Mouse (Mus musculus) spleen, adult 12 weeks (tissue): ENCODE results near the gene Gm20509.
"Not testable (repeated sequence)": the region's sequence is repeated elsewhere in the genome, so short reads cannot be mapped to it uniquely, and the experiment has no call there.

Source experiments
- DNase-seq: peaks from one replicate; pipeline ENCODE4 v3.0.0; 2022; ENCODE audit warnings: low spot score

Gene Gm20509

DNA sequence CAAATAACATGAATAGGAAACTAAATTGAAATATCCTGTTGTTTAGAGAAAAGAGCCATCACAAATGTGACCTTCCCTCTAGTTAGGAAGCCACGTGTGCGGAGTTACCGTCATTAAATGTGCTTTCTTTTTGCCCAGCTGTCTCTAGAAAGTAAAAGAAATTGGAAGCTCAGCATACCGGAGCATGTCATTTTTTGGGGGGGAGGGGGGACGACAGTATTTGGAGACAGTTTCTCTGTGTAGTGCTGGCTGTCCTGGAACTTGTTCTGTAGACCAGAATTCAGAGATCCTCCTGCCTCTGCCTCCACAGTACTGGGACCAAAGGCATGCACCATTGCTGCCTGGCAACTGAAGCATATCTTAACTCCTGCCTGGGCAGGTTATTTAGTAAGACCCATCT, 734 bp upstream of the Gm20509 start, which contains the start of gene Khdc3:
Gene Khdc3, plus strand, starts transcription at position 301 of the 400 bp plus-strand sequence.
- DNase-seq: no peak

DNA sequence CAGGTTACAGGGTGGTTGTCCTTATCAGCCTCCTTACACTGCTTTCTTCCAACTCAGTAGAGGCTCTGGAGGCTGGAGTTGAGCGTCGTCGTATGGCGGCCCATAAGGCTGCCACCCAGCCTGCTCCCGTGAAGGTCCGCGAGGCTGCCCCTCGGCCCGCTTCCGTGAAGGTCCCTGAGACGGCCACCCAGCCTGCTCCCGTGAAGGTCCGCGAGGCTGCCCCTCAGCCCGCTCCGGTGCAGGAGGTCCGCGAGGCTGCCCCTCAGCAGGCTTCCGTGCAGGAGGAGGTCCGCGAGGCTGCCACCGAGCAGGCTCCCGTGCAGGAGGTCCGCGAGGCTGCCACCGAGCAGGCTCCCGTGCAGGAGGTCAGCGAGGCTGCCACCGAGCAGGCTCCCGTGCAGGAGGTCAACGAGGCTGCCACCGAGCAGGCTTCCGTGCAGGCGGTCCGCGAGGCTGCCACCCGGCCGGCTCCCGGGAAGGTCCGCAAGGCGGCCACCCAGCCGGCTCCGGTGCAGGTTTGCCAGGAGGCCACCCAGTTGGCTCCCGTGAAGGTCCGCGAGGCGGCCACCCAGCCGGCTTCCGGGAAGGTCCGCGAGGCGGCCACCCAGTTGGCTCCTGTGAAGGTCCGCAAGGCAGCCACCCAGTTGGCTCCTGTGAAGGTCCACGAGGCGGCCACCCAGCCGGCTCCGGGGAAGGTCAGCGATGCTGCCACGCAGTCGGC, 1.0 kb downstream of the Gm20509 start:
- no peak for DNase-seq

DNA sequence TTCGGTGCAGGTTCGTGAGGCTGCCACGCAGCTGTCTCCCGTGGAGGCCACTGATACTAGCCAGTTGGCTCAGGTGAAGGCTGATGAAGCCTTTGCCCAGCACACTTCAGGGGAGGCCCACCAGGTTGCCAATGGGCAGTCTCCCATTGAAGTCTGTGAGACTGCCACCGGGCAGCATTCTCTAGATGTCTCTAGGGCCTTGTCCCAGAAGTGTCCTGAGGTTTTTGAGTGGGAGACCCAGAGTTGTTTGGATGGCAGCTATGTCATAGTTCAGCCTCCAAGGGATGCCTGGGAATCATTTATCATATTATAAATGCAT, 1.6 kb downstream of the Gm20509 start:
- DNase-seq: no peak

DNA sequence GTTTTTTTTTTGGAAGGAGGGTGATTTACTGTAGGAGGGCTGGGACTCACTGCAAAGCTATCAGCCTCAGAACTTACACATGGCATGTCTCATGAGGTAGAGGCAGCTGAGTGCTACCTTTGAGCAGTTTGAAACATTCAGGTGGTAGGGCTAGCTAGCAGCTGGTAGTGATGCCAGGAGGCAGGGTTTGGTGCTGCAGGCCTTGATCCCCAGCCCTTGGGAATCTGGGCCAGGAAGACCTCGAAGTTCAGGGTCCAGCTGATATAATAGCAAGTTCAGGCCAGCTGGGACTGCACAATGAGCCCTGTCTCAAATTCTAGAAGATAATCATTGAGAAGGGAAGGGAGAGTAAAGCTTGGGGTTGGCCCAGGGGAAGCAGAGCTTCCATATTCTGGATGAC, 2.9 kb downstream of the Gm20509 start:
- no peak for DNase-seq

DNA sequence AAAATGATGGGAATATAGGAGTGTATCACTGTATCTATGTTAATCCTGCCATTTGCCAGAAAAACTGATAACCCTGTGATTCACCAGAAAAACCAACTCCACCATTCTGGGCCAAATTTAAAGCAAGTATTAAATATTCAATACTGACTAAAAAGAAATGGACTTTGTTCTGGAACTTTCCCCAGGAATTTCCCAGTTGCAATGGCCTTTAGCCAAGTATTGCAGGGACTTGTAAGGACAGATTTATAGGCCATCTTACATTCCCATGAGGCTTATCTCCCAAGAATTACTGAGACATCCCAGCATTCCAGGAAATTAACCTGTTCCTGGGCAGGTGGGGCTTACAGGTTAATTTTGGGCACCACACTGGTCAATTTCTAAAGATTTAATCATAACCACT, 3.5 kb downstream of the Gm20509 start:
- DNase-seq: no peak

DNA sequence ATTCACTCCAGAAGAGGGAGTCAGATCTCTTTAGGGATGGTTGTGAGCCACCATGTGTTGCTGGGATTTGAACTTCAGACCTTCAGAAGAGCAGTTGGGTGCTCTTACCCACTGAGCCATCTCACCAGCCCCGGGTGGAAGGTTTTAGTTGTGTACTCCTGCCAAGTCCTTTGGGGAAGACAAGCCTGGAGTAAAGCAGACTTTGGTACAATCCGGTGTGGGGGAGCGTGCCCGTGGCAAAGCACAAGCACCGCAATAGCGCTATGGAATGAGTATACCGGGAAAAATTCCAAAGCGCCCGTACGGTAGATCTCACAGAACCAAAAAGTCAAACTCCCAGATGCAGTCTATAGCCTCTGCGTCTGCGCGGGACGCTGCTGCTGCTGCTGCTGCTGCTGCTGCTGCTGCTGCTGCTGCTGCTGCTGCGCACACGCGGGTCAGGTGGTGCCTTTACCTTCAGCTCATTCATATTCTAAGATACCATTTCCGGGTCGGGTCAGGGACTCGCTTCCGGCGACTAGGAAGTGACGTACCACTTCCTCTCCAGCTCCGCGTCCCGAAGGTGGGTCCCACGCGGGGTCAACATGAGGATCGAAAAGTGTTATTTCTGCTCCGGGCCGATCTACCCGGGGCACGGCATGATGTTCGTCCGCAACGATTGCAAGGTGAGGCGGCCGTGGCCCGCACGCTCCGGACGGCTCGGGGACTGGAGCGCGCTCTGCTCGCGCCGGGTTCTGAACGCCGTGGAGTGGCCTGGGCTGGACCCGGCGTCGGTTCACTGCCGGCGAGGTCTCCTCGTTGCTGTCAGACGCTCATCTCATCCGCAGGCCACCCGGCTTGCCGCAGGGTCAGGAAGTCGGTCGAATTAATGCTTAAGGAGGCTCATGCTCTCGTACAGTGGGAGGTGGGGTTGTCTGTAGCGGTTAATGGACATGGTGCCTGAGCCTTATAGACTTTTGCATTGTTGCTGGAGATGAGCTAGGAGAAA, 10.9 kb downstream of the Gm20509 start, which contains the start of gene Rsl24d1:
Gene Rsl24d1, plus strand, starts transcription at position 508 of the 988 bp plus-strand sequence.
- peak; percentile 66 for DNase-seq

DNA sequence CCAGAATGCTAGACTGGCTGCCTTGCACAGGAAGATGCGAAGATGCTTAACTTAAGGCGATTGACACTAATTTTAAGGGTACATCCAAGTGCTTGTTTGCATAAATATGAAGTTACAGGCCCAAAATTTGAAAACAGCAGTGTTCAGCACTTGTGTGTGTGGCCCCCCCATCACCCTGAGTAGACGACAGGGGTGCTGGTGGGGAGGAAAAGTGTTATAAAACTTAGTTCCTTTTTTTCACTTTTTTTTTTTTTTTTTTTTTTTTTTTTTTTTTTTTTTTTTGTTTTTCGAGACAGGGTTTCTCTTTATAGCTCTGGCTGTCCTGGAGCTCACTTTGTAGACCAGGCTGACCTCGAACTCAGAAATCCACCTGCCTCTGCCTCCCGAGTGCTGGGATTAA, 14.4 kb downstream of the Gm20509 start:
- not testable (repeated sequence) for DNase-seq

DNA sequence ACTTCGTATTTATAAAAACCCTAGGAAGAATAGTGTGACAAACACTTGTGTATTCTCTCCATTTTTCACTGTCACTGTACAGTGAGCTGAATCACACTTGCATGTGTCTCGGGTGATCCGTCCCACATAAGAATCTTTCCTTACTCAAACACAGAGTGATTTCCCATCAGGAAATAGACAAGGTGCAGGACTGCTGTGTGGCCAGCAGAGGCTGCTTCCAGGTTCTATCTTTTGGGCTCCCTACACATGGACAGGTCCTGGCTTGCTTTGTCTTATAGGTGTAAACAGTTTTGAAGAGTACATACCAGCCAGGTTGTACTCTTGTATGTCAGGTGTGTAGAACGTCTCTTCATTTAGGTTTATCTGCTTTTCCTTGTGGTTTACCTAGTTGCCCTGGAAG, 15.7 kb downstream of the Gm20509 start:
- DNase-seq: no peak

DNA sequence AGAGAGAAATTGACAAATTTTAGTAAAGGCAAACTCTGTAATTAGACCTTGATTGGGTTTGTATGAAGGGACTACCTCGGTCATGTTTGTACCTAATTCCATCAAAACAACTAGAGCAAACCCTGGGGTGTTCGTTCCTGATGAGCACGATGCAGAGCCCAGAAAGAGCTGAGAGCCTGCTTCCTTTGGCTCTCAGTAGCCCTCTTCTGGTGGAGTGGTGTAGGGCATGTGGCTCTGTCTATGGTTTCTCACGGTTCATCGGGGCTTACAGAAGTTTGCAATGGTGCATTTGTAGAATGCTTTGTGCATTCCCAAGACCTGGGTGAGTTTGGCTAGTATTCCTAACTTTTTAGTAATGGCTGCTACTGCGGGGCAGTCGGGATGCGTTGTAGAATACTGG, 19.5 kb downstream of the Gm20509 start:
- no peak for DNase-seq

DNA sequence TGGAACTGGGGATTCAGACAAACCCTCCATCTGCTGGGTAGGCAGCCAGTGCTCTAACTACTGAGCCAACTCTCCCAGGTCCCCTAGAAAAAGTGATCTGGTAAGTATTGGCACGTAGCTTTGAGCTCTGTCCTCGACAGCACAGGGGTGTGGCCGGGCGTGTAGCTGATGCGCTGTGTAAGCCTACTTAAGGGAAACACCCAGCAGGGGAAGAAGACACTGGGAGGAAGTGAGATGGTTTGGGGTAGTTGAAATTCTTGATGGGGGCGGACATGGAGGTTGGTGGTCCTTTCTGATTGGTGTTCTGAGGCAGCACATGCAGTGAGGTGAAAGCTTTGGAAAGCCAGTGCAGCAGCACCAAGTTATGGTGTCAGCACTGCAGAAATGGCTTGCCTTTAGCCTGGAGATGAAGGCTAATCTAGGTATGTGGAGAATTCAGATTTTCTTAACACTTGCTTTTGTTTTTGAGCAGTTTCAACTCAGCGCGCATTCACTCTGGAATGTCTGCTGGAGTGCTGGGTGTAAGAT, 22.8 kb downstream of the Gm20509 start:
- no peak for DNase-seq

DNA sequence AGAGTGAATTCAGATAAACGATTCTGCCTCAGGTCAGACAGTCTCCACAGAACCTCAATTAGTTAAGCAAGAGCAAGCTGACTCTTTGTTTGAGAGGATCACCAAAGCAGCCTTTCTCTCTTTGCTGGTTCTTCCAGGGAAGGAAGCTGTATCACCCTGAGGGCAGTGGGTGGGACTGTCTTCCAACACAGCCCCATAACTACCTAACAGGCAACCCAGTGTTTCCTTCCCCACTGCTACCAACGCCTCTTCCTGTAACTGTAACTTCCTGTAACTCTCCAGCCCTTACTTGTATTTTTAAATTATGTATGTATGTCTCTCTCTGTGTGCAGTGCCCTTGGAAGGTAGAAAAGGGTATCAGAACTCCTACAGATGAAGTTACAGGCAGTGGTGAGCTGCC, 25.2 kb downstream of the Gm20509 start:
- no peak for DNase-seq

DNA sequence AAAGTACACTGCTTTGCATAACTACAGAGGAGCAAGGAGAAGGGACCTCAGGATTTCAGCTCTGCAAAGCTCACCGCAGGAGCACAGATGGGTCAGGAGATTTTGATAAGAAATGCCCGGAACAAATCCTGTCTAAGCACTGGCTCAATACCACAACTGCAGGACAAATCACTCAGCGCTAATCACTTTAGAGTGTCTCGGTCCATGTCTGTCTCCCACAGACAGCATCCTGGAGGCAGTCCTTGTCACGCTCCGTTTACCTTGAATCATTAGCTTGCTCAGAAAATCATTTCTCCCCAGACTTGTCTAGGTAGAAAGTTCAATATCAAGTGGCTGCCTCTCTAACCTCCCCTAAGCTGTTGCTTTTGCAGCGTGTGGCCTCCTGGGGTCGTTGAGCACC, 27.6 kb downstream of the Gm20509 start:
- no peak for DNase-seq

DNA sequence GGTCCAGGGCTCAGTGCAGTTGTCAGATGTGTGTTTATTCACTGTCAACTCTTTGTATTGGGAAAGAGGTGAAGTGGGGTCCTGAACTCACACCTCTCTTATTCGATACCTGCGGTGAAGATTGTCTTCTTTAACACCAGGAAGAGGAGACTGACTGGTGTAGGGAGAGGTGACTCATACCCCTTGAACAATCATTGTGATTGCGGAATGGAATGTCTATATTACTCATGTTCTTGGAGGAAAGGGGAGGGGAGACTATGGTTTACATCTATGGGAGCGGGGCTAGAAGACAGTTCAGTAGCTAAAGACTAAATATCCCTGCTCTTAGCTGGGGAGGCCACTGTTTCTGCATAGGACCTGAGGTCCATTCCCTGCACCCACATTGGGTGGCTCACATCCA, 28.3 kb downstream of the Gm20509 start:
- DNase-seq: no peak

DNA sequence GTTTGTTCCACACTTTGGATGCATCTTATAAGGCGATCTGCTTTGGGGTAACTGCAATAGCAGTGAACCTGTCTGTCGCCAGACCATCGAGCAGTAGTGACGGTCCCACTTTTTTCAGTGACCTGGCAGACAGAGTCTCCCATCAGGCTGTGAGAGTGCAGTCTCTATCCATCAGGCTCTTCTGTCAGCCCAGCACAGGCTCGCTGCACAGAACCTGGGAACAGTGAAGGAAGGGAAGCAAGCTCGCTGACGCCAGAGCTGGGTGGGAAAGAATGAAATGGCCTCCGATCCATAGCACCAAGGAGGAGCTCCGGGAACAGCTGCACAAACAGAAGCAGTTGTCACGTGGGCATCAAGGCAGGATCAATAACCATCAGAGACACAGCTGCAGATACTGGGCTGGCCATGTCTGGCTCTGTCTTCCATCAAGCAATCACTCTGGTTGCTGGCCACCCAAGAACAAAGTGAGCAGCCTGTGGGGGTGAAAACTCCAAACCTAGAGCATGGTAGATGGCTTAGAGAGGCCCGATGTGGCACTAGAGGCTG, 35.1 kb downstream of the Gm20509 start:
- DNase-seq: no peak

DNA sequence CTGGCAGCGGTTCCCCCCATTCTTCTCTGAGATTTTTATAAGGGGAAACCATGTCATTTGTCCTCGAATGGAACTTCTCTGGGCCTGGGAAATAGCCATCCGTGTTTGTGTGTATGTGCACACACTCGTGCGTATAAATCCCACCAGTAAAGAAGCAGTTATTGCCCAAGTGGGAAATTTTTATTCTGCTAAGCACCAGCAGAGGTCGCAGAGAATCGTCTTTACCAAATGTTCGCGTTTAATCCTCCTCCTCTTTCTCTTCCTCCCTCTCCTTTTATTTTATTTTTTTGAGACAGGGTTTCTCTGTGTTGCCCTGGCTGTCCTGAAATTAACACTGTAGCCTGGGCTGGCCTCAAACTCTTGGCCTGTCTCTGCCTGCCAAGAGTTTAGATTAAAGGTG, 52.1 kb downstream of the Gm20509 start:
- no peak for DNase-seq

DNA sequence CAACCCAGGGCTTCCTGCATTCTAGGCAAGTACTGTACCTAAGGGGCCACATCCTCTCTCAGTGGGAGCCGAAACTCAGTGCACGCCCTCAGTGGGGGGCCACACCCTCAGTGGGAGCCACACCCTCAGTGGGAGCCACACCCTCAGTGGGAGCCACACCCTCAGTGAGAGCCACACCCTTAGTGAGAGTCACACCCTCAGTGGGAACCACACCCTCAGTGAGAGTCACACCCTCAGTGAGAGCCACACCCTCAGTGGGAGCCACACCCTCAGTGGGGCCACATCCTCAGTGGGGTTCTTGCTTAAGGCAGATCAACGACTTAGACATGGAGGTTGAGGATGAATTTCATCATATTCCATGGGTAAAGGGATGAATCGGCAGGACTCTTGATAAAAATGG, 55.7 kb downstream of the Gm20509 start:
- no peak for DNase-seq

DNA sequence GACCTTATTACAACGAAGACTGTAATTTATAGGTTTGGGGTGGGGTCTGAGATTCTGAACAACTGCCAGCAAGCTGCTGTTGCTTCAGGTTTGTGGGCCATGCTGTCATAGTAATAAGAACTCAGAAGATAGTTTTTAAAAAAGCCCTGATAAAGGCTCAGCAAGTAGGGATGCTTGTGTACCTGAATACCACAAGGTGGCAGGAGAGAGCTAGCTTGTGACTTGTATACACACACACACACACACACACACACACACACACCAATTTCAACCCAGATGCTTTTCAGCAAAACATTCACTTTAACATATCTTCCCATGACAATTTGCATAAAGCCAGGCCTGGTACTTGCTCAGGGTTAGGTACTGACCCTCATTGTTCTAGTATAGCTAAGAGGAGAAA, 57.0 kb downstream of the Gm20509 start:
- DNase-seq: no peak

DNA sequence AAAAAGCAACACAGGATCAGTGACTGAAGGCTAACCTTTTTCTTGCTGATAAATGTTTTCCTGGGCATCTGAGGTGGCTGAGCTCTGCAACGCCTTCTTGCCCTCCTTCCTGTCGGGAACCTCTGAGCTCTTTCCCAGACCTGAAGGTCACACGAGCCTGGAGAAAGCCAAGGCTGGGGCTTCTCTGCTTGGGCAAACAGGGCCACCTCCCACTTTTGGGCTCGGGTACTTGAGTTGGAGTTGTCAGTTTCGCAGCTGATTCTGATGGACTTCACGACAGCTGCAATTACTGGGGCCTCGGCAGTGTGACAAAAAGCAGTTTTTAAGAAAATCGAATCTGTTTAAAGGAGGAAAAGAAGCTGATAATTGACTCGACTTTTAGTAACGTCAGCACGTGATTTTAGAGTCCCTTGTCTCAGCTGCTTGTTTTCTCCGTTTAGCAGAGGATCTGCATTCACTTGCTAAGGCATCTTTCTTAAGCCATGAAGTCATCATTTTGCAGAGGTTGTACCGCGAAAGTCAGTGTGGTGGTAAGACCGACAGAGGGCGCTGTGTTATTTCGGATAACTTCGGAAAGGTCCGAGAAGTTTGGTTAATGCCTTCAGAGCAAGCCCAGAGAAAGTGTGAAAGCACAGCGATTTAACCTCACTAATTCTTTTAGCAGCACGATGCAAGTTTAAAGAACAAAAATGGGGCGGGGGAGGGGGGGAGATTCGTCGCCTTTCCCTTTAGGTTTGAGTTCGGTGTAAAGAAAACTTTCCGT, 60.5 kb downstream of the Gm20509 start:
- DNase-seq: peak; percentile 6

DNA sequence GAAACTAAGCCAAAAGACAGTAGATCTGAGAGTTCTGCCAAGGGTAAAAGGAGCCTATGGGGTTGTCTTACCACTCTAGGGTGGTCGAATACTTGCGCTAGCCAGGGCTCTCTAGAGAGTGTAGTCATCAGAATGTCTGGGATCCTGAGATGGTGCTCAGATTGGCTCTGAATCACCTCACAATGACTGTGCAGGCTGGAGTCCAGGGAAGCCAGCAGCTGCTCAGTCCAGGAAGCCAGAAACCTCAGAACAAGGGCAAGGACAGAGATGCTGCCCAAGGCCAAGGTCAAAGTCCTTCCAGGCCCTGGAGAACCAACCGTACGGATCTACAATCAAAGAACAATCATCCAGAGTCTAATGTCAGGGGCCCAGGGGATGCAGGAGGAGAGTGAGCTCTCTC, 63.4 kb downstream of the Gm20509 start:
- no peak for DNase-seq
